Mouse (Mus musculus) midbrain, embryonic 13.5 days (tissue): ENCODE data around the gene Sox5. TPM values are rescaled to one million over a fixed set of nuclear protein-coding genes. Genes with fewer than 3 reads are reported as not detected.

ENCODE experiments used
- ATAC-seq: fragments of 200-750 bp; cut with Nextera tagmentation; 2 replicates; pipeline ENCODE4 v1.8.0; 2017; ENCODE audit warnings: mild to moderate bottlenecking, moderate TSS enrichment, moderate library complexity
- H3K27ac ChIP-seq: fragments of 300-500 bp; sonication (generic); 2 replicates; pipeline ENCODE4 v1.5.1; 2015; ENCODE audit warnings: inconsistent platforms, mild to moderate bottlenecking, moderate library complexity
- H3K27me3 ChIP-seq: fragments of 300-500 bp; sonication (generic); 2 replicates; pipeline ENCODE4 v1.6.1; 2015; ENCODE audit warnings: mild to moderate bottlenecking, inconsistent platforms
- H3K36me3 ChIP-seq: fragments of 300-500 bp; sonication (generic); 2 replicates; pipeline ENCODE4 v1.6.1; 2015; ENCODE audit warnings: mild to moderate bottlenecking, inconsistent platforms
- H3K4me1 ChIP-seq: fragments of 300-500 bp; sonication (generic); replicated peaks from 2 replicates; pipeline ENCODE4 v1.6.1; 2015; ENCODE audit warnings: inconsistent platforms
- H3K4me2 ChIP-seq: fragments of 300-500 bp; sonication (generic); replicated peaks from 2 replicates; pipeline ENCODE4 v1.6.1; 2015; ENCODE audit warnings: moderate library complexity, mild to moderate bottlenecking, inconsistent platforms
- H3K4me3 ChIP-seq: fragments of 300-500 bp; sonication (generic); replicated peaks from 2 replicates; pipeline ENCODE4 v1.5.1; 2015; ENCODE audit warnings: mild to moderate bottlenecking, inconsistent platforms
- H3K9ac ChIP-seq: fragments of 300-500 bp; sonication (generic); replicated peaks from 2 replicates; pipeline ENCODE4 v1.6.1; 2015; ENCODE audit warnings: mild to moderate bottlenecking, inconsistent platforms
- H3K9me3 ChIP-seq: fragments of 300-500 bp; sonication (generic); 2 replicates; pipeline ENCODE4 v1.6.1; 2016; ENCODE audit warnings: mild to moderate bottlenecking, inconsistent platforms
- WGBS: fragments of 180-500 bp; shearing (Covaris S2); methylation state at CpG from one replicate; pipeline ENCODE4 v1.1.7; 2015; 5-methylcytosine and 5-hydroxymethylcytosine counted together
- polyA plus RNA-seq: library from polyadenylated mRNA; unstranded; fragments of >200 nt; fragmentation: Nextera tagmentation; extraction: Ambion mirVana; gene quantifications from 2 replicates; pipeline ENCODE4 v1.2.1, GENCODE M21; 2015

Gene Sox5
- polyA plus RNA-seq, 1 experiment from 2014 or later = 52.0 TPM

- Histone ChIP-seq H3K36me3 (no peaks in the 10 kb centered on the region), H3K4me1 (no peaks in the 10 kb centered on the region; the same call in 1 of the 2 replicates), H3K27me3 (no peaks in the 10 kb centered on the region), H3K4me3 (no peak overlapping the region), H3K9ac (no peak overlapping the region), H3K4me2 (no peak overlapping the region), H3K9me3 (no peaks in the 10 kb centered on the region), H3K27ac (no peak overlapping the region)
- no peak for ATAC-seq
- WGBS = 93% methylated on average over 4 of the region's 4 CpGs
Measured at GRCm38 (mm10) chr6:144076376-144076775, 705.4 kb downstream of the Sox5 start.

- WGBS = 91% methylated on average over 12 of the region's 12 CpGs
- H3K4me1 ChIP-seq = no peaks in the 10 kb centered on the region; the same call in 1 of the 2 replicates
- H3K4me3 ChIP-seq = no peak overlapping the region
- H3K27ac ChIP-seq = no peak overlapping the region
- no peaks in the 10 kb centered on the region for H3K36me3 ChIP-seq
- ATAC-seq = no peak
- H3K27me3 ChIP-seq = no peaks in the 10 kb centered on the region
- no peaks in the 10 kb centered on the region for H3K9me3 ChIP-seq
- no peak overlapping the region for H3K9ac ChIP-seq
- no peak overlapping the region for H3K4me2 ChIP-seq
Measured at GRCm38 (mm10) chr6:144075327-144075941, 706.3 kb downstream of the Sox5 start.

GRCm38 (mm10) chr6:144074826-144075225 lies 707.0 kb downstream of the Sox5 start:
- no peak overlapping the region for H3K4me2 ChIP-seq
- no peak overlapping the region for H3K27ac ChIP-seq
- H3K4me3 ChIP-seq = no peak overlapping the region
- no peaks in the 10 kb centered on the region for H3K9me3 ChIP-seq
- H3K36me3 ChIP-seq = no peaks in the 10 kb centered on the region
- H3K9ac ChIP-seq = no peak overlapping the region
- no peaks in the 10 kb centered on the region for H3K27me3 ChIP-seq
- H3K4me1 ChIP-seq = no peaks in the 10 kb centered on the region; the same call in 1 of the 2 replicates
- ATAC-seq = no peak
- WGBS = 77% methylated on average over 9 of the region's 9 CpGs

GRCm38 (mm10) chr6:144070461-144070860 lies 711.3 kb downstream of the Sox5 start:
- no peak overlapping the region for H3K27ac ChIP-seq
- H3K9ac ChIP-seq = no peak overlapping the region
- no peaks in the 10 kb centered on the region for H3K9me3 ChIP-seq
- H3K4me3 ChIP-seq = no peak overlapping the region
- H3K36me3 ChIP-seq = no peaks in the 10 kb centered on the region
- no peaks in the 10 kb centered on the region; the same call in 1 of the 2 replicates for H3K4me1 ChIP-seq
- no peak for ATAC-seq
- H3K27me3 ChIP-seq = no peaks in the 10 kb centered on the region
- WGBS = 94% methylated on average over 5 of the region's 5 CpGs
- no peak overlapping the region for H3K4me2 ChIP-seq

GRCm38 (mm10) chr6:144067491-144067890 lies 714.3 kb downstream of the Sox5 start:
- Histone ChIP-seq H3K4me3 (no peak overlapping the region), H3K27me3 (no peaks in the 10 kb centered on the region), H3K27ac (no peak overlapping the region), H3K4me2 (no peak overlapping the region), H3K9ac (no peak overlapping the region), H3K9me3 (no peaks in the 10 kb centered on the region), H3K36me3 (no peaks in the 10 kb centered on the region), H3K4me1 (no peaks in the 10 kb centered on the region)
- 87% methylated on average over 7 of the region's 7 CpGs for WGBS
- no peak for ATAC-seq

- no peaks in the 10 kb centered on the region for H3K4me1 ChIP-seq
- no peak overlapping the region for H3K4me3 ChIP-seq
- H3K36me3 ChIP-seq = no peaks in the 10 kb centered on the region
- no peak overlapping the region for H3K4me2 ChIP-seq
- H3K27me3 ChIP-seq = no peaks in the 10 kb centered on the region
- 92% methylated on average over 8 of the region's 8 CpGs for WGBS
- H3K27ac ChIP-seq = no peak overlapping the region
- no peak overlapping the region for H3K9ac ChIP-seq
- ATAC-seq = no peak
- H3K9me3 ChIP-seq = no peaks in the 10 kb centered on the region
Measured at GRCm38 (mm10) chr6:144062428-144062827, 719.3 kb downstream of the Sox5 start.

GRCm38 (mm10) chr6:144061814-144062213 lies 720.0 kb downstream of the Sox5 start:
- H3K4me1 ChIP-seq = peaks cover 2% of the 10 kb centered on the region; the same call in 1 of the 2 replicates
- no peak overlapping the region for H3K4me2 ChIP-seq
- H3K9me3 ChIP-seq = no peaks in the 10 kb centered on the region
- H3K36me3 ChIP-seq = no peaks in the 10 kb centered on the region
- no peak for ATAC-seq
- H3K4me3 ChIP-seq = no peak overlapping the region
- H3K27me3 ChIP-seq = no peaks in the 10 kb centered on the region
- H3K27ac ChIP-seq = no peak overlapping the region
- no peak overlapping the region for H3K9ac ChIP-seq
- WGBS = 93% methylated on average over 8 of the region's 8 CpGs

GRCm38 (mm10) chr6:144057098-144057632 lies 724.6 kb downstream of the Sox5 start:
- H3K9ac ChIP-seq = no peak overlapping the region
- no peaks in the 10 kb centered on the region for H3K27me3 ChIP-seq
- H3K4me2 ChIP-seq = no peak overlapping the region
- ATAC-seq = no peak
- H3K9me3 ChIP-seq = no peaks in the 10 kb centered on the region
- WGBS = 85% methylated on average over 14 of the region's 14 CpGs
- peak overlapping the region; percentile 59; the same call in 1 of the 2 replicates for H3K27ac ChIP-seq
- H3K4me3 ChIP-seq = no peak overlapping the region
- peaks cover 12% of the 10 kb centered on the region; the same call in 1 of the 2 replicates for H3K4me1 ChIP-seq
- no peaks in the 10 kb centered on the region for H3K36me3 ChIP-seq

GRCm38 (mm10) chr6:144056252-144057097 lies 725.3 kb downstream of the Sox5 start:
- WGBS = 60% methylated on average over 10 of the region's 10 CpGs
- Histone ChIP-seq H3K27ac (peak overlapping the region; percentile 59), H3K4me3 (no peak overlapping the region), H3K4me2 (no peak overlapping the region), H3K36me3 (no peaks in the 10 kb centered on the region), H3K9me3 (no peaks in the 10 kb centered on the region), H3K9ac (no peak overlapping the region), H3K4me1 (peaks cover 12% of the 10 kb centered on the region; the same call in 1 of the 2 replicates), H3K27me3 (no peaks in the 10 kb centered on the region)
- ATAC-seq = peak; percentile 86

GRCm38 (mm10) chr6:144052487-144052886 lies 729.3 kb downstream of the Sox5 start:
- no peaks in the 10 kb centered on the region for H3K9me3 ChIP-seq
- no peak for ATAC-seq
- H3K27ac ChIP-seq = no peak overlapping the region
- H3K4me1 ChIP-seq = peaks cover 12% of the 10 kb centered on the region; the same call in 1 of the 2 replicates
- no peak overlapping the region for H3K4me3 ChIP-seq
- no peak overlapping the region for H3K4me2 ChIP-seq
- no peak overlapping the region for H3K9ac ChIP-seq
- H3K36me3 ChIP-seq = no peaks in the 10 kb centered on the region
- no peaks in the 10 kb centered on the region for H3K27me3 ChIP-seq
- WGBS = 72% methylated on average over 5 of the region's 5 CpGs

GRCm38 (mm10) chr6:144051316-144051715 lies 730.5 kb downstream of the Sox5 start:
- WGBS = 96% methylated on average over 5 of the region's 5 CpGs
- Histone ChIP-seq H3K4me2 (no peak overlapping the region), H3K9ac (no peak overlapping the region), H3K4me1 (peaks cover 6% of the 10 kb centered on the region; the same call in 1 of the 2 replicates), H3K27ac (no peak overlapping the region), H3K9me3 (no peaks in the 10 kb centered on the region), H3K4me3 (no peak overlapping the region), H3K36me3 (no peaks in the 10 kb centered on the region), H3K27me3 (no peaks in the 10 kb centered on the region)
- ATAC-seq = no peak
